Mouse (Mus musculus) midbrain, embryonic 11.5 days (tissue): ENCODE data around the gene Tceal1. TPM values are rescaled to one million over a fixed set of nuclear protein-coding genes. Genes with fewer than 3 reads are reported as not detected.
"Not testable (repeated sequence)": the region's sequence is repeated elsewhere in the genome, so short reads cannot be mapped to it uniquely, and the experiment has no call there.

Experiments used
- ATAC-seq: fragments of 200-750 bp; cut with Nextera tagmentation; 2 replicates; pipeline ENCODE4 v1.8.0; 2017; ENCODE audit warnings: moderate TSS enrichment, moderate library complexity; ENCODE audit not compliant: low FRiP score
- DNase-seq: peaks from one replicate; pipeline ENCODE4 v3.0.0; 2015; ENCODE audit warnings: low spot score; ENCODE audit errors: missing footprints
- H3K27ac ChIP-seq: fragments of 300-500 bp; sonication (generic); 2 replicates; pipeline ENCODE4 v1.5.1; 2014; ENCODE audit warnings: low read depth, low read length
- H3K27me3 ChIP-seq: fragments of 300-500 bp; sonication (generic); 2 replicates; pipeline ENCODE4 v1.6.1; 2014; ENCODE audit warnings: mild to moderate bottlenecking, low read length, moderate library complexity, mixed read lengths; ENCODE audit not compliant: control insufficient read depth, insufficient read depth
- H3K36me3 ChIP-seq: fragments of 300-500 bp; sonication (generic); 2 replicates; pipeline ENCODE4 v1.6.1; 2014; ENCODE audit warnings: mild to moderate bottlenecking, low read length, moderate library complexity, mixed read lengths; ENCODE audit not compliant: control insufficient read depth, insufficient read depth
- H3K4me1 ChIP-seq: fragments of 300-500 bp; sonication (generic); 2 replicates; pipeline ENCODE4 v1.6.1; 2014; ENCODE audit warnings: low read length; ENCODE audit not compliant: control insufficient read depth, insufficient read depth
- H3K4me2 ChIP-seq: fragments of 300-500 bp; sonication (generic); 2 replicates; pipeline ENCODE4 v1.6.1; 2014; ENCODE audit warnings: mild to moderate bottlenecking, moderate library complexity
- H3K4me3 ChIP-seq: fragments of 300-500 bp; sonication (generic); 2 replicates; pipeline ENCODE4 v1.5.1; 2014; ENCODE audit warnings: low read depth, low read length
- H3K9ac ChIP-seq: fragments of 300-500 bp; sonication (generic); 2 replicates; pipeline ENCODE4 v1.6.1; 2014; ENCODE audit warnings: low read length
- H3K9me3 ChIP-seq: fragments of 300-500 bp; sonication (generic); 2 replicates; pipeline ENCODE4 v1.6.1; 2016; ENCODE audit warnings: low read length; ENCODE audit not compliant: control insufficient read depth
- WGBS: fragments of 180-500 bp; shearing (Covaris S2); extraction: QIAGEN DNeasy Blood & Tissue Kit; methylation state at CpG from one replicate; pipeline ENCODE4 v1.1.7; 2014; 5-methylcytosine and 5-hydroxymethylcytosine counted together
- polyA plus RNA-seq: library from polyadenylated mRNA; unstranded; fragments of >200 nt; fragmentation: Nextera tagmentation; extraction: Ambion mirVana; gene quantifications from 2 replicates; pipeline ENCODE4 v1.2.1, GENCODE M21; 2014

The Tceal1 gene
- polyA plus RNA-seq, 1 experiment from 2014 or later = 11.4 TPM

DNA sequence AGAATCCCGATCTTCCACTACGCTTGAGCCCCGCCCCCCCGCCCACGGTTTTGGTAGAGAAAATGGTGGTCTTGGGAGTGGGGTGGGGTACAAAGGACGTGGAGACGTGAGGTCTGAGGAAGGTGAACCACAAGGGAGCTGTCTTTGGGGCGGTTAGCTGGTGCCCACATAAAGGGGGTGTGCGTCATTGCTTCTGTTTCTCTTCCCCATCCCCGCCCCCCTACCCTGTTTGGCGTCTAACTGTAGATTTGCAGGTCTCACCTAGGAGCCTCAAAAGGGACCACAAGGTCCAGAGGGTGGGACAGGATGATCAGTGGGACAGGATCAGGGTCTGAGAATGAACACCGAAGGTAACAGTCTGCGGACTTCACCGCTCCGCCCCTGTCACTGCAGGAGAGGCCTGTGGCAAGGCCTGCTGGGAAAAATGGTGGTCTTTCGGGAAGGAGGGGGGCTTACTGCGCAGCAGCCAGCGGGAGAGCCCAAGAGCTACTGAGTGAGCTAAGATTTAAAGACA is 443 bp downstream of the Tceal1 start:
- H3K4me2 ChIP-seq = peak overlapping the region; percentile 53

DNA sequence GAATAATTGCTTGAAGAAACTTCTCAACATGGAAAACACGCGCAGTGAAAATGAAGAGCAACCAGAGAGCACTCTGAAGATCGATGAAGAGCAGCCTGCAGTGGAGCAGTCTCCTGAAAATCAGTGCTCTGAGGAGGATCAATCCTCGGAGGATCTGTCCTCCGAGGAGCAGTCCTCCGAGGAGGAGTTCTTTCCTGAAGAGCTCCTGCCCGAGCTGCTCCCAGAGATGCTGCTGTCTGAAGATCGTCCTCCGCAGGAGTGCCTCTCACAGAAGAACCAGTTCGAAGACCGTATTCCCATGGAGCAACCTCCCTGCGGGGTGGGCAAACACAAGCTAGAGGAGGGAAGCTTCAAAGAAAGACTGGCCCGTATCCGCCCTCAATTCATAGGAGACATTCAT is 1.0 kb downstream of the Tceal1 start:
- ATAC-seq (peak; percentile 52), DNase-seq (no peak)
- H3K9ac ChIP-seq = peak overlapping the region; percentile 71
- 22% methylated on average over 14 of the region's 14 CpGs for WGBS
- no peaks in the 10 kb centered on the region; the same call in 1 of the 2 replicates for H3K27me3 ChIP-seq
- no peaks in the 10 kb centered on the region for H3K9me3 ChIP-seq
- no peaks in the 10 kb centered on the region for H3K4me1 ChIP-seq
- H3K4me3 ChIP-seq = peak overlapping the region; percentile 49
- peak overlapping the region; percentile 53 for H3K4me2 ChIP-seq
- no peaks in the 10 kb centered on the region for H3K36me3 ChIP-seq
- peak overlapping the region; percentile 71; the same call in 1 of the 2 replicates for H3K27ac ChIP-seq

More for the DNA sequence above, 443 bp downstream of the Tceal1 start:
- Histone ChIP-seq H3K4me3 (peak overlapping the region; percentile 49), H3K27ac (peak overlapping the region; percentile 71), H3K9ac (peak overlapping the region; percentile 71), H3K27me3 (no peaks in the 10 kb centered on the region; the same call in 1 of the 2 replicates), H3K36me3 (no peaks in the 10 kb centered on the region), H3K4me1 (no peaks in the 10 kb centered on the region), H3K9me3 (no peaks in the 10 kb centered on the region)
- ATAC-seq = peak; percentile 90
- WGBS = 15% methylated on average over 16 of the region's 18 CpGs
- DNase-seq = peak; percentile 94

DNA sequence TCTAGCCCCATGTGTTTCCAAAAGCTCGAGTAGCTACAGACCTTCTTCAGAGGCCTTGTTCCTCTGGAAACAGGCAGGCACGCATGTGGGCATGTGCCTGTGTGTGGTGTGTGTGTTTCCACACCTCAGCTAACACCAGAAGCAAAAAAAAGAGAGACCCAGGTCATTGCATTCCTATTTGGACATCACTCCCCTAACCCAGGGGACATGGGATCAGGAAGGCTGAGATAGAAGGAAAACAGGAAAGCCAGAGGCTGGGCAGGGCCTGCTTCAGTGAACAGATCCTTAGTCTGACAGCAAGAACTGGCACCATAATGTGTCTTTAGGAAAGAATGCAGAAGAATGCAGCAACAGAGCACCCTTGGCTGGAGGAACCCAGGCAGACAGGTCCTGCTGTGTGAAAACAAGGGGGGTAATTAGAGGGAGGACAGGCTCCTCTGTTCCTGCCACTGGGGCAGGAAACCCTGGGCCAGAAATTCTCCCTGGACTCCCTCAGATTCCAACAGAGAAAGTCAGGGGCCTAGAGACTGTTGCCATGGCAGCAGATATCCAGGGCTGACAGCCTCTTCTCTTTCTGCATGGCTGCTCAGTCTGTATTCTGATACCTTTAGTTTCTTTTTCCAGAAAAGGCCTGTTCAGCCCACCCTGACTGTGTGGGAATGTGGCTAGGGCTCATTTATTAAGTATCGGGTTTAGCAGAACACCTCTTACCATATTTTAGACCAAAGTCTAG is 7.1 kb downstream of the Tceal1 start:
- H3K36me3 ChIP-seq, H3K4me3 ChIP-seq, H3K9me3 ChIP-seq, DNase-seq, H3K4me1 ChIP-seq, H3K27ac ChIP-seq, H3K4me2 ChIP-seq, H3K27me3 ChIP-seq, H3K9ac ChIP-seq: not testable (repeated sequence)
- WGBS = 27% methylated on average over 3 of the region's 3 CpGs
- peak; percentile 91 for ATAC-seq

DNA sequence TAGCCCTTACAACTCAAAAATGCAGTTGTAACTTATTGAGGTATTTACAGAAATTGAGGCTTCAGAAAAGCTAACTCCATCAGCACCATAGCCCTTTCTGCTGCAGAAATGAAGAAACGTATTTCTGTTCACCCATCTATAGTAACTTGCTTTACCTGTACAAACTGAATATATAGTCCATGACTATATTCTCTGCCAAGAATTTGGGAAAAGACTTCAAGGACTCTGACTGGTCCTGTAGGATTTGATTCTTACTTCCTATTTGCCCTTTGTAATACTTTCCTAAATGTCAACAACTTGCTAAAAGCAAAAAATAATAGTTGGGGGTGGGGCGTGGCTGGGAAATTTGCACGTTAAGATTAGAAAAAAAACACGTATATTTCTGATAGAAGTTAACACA is 24.2 kb downstream of the Tceal1 start:
- H3K4me2 ChIP-seq = no peak overlapping the region
- ATAC-seq (no peak), DNase-seq (no peak)
- H3K4me3 ChIP-seq = no peak overlapping the region
- no peaks in the 10 kb centered on the region for H3K4me1 ChIP-seq
- H3K9ac ChIP-seq = no peak overlapping the region
- no peak overlapping the region for H3K27ac ChIP-seq
- H3K9me3 ChIP-seq = no peaks in the 10 kb centered on the region
- H3K36me3 ChIP-seq = no peaks in the 10 kb centered on the region
- H3K27me3 ChIP-seq = no peaks in the 10 kb centered on the region
- WGBS = 88% methylated on average over 4 of the region's 4 CpGs

DNA sequence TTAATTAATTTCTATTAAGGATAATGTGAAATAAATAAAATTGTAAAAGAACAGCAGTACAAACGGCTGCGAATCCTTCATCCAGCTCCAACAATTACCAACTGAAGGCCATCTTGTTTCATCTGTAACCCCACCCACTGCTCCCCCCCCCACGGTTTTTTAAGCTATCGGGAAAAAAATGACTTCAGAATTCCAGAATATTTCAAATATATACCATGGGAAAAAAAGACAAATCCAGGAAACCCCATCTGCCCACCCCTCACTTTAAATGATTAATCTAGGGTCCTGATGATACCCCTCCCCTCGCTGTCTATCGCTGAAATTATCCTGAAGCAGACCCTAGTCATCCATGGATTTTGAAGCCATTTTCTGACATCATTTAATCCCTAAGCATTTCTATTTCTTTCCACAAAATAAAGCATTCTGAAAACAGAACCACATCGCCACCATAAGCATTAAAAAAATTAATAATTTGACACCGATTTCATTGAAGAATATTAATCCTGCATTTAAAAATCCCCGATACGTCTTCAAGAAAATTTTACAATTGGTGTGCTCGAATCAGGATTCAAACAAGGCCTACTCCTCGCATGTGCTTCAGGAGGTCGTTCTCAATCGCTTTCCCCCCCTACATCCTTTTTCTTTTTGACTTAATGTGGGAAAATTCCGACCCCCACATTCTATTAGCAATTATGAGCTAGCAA is 32.5 kb downstream of the Tceal1 start:
- Histone ChIP-seq H3K9ac (peak overlapping the region; percentile 73), H3K36me3 (no peaks in the 10 kb centered on the region), H3K4me1 (peaks cover 3% of the 10 kb centered on the region; the same call in 1 of the 2 replicates), H3K9me3 (no peaks in the 10 kb centered on the region), H3K27me3 (no peaks in the 10 kb centered on the region), H3K4me3 (peak overlapping the region; percentile 54), H3K4me2 (peak overlapping the region; percentile 48; the same call in 1 of the 2 replicates), H3K27ac (no peak overlapping the region; the same call in 1 of the 2 replicates)
- no peak for ATAC-seq
- WGBS = 16% methylated on average over 15 of the region's 15 CpGs
- no peak for DNase-seq

DNA sequence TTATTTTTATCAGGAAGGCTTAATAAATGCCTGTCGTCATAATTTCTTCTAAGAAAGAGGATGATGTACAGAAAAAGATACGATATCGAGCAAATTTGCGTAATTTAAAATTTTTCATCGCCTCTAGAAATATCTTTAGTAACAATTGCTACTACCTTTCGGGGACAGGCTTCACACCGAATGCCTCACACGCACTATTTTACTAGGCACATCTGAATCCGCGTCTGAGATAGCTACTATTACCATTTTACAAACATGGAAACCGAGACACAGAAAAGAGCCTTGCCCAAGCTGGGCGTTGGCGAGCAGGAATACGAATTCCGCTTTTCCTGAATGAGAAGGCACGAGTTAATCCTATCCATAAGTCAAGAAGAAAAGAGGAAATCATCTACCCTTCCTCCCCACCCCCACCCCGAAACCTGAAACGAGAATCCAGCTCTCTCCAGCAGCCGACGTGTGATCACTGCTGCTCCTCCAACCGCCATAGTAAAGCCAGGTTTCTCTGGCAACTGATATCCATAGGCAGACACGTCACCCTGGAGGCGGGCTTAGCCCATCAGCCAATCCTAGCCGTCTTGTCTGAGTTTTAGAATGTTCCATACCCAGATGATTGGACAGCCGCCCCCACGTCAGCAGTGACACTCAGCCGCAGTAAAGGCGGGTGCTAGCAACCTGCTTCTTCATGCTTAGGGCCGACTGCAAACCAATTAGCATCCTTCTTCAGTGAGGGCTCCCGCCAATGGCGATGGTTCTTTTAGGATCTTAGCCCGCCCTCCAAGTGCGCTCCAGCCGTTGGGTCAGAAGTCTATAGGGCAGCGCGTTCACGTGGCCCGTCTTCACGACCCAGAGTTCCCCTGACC is 33.2 kb downstream of the Tceal1 start:
- ATAC-seq = peak; percentile 98
- H3K27me3 ChIP-seq = no peaks in the 10 kb centered on the region
- H3K4me3 ChIP-seq = peak overlapping the region; percentile 54
- H3K27ac ChIP-seq = peak overlapping the region; percentile 80
- WGBS = 18% methylated on average over 39 of the region's 39 CpGs
- no peaks in the 10 kb centered on the region for H3K9me3 ChIP-seq
- peak overlapping the region; percentile 73 for H3K9ac ChIP-seq
- H3K4me2 ChIP-seq = peak overlapping the region; percentile 48; the same call in 1 of the 2 replicates
- DNase-seq = peak; percentile 95
- no peaks in the 10 kb centered on the region for H3K36me3 ChIP-seq
- peaks cover 3% of the 10 kb centered on the region; the same call in 1 of the 2 replicates for H3K4me1 ChIP-seq

DNA sequence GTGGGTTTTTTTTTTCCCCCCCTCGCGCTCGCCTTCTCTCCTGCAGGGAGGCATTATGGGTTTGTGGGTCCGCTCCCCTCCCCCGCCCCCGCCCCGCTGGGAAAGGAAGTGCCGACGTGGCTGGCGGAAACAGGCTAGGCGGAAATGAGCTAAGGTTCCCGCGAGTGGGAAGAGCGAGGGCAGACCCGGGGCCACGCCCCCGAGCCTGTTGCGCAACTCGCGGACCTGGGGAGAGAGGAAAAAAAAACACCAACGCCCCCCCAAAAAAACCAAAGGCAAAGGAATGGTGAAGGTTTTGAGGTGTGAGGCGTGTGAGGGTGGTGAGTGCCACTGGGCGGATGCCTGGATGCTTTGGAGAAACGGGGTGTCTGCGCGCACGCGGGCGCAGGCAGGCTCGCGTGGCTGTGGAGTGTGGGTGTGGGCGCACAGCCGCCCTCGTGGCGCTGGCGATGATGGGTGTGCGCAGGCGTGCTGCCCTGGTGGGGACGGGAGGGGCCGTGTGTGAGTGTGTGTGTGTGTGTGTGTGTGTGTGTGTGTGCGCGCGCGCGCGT is 33.9 kb downstream of the Tceal1 start:
- H3K9me3 ChIP-seq = no peaks in the 10 kb centered on the region
- H3K27ac ChIP-seq = peak overlapping the region; percentile 80
- H3K4me1 ChIP-seq = peaks cover 3% of the 10 kb centered on the region; the same call in 1 of the 2 replicates
- H3K4me2 ChIP-seq = peak overlapping the region; percentile 46
- peak overlapping the region; percentile 54 for H3K4me3 ChIP-seq
- peak overlapping the region; percentile 64 for H3K9ac ChIP-seq
- ATAC-seq = peak; percentile 63
- peak; percentile 95 for DNase-seq
- WGBS = 26% methylated on average over 46 of the region's 46 CpGs
- no peaks in the 10 kb centered on the region for H3K27me3 ChIP-seq
- no peaks in the 10 kb centered on the region for H3K36me3 ChIP-seq

DNA sequence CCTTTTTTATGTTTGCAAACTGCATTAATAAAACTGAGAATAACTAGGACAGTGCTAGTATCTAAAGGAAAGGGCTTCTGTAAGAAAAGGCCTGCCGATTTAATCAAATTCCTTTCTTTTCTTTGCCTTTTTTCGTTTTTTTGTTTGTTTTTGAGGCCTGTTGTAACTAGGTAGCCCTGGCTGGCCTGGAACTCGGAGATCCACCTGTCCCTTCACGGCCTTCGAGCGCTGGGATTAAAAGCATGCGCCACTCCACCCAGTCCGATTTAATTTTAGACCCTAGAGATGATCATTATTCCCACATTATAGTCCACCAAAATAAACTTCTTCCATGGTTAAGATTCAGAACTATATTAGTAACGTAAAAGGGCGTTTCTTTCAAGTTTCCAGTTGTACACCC is 34.5 kb downstream of the Tceal1 start:
- H3K4me3 ChIP-seq = peak overlapping the region; percentile 54
- H3K4me1 ChIP-seq = peaks cover 3% of the 10 kb centered on the region; the same call in 1 of the 2 replicates
- no peak for ATAC-seq
- WGBS = 24% methylated on average over 10 of the region's 10 CpGs
- H3K36me3 ChIP-seq = no peaks in the 10 kb centered on the region
- no peaks in the 10 kb centered on the region for H3K9me3 ChIP-seq
- H3K27me3 ChIP-seq = no peaks in the 10 kb centered on the region
- peak overlapping the region; percentile 80; the same call in 1 of the 2 replicates for H3K27ac ChIP-seq
- peak overlapping the region; percentile 46 for H3K4me2 ChIP-seq
- DNase-seq = no peak
- peak overlapping the region; percentile 64; the same call in 1 of the 2 replicates for H3K9ac ChIP-seq
